Mouse (Mus musculus): ENCODE measurements around the gene Myo1c.

The Myo1c gene

DNA sequence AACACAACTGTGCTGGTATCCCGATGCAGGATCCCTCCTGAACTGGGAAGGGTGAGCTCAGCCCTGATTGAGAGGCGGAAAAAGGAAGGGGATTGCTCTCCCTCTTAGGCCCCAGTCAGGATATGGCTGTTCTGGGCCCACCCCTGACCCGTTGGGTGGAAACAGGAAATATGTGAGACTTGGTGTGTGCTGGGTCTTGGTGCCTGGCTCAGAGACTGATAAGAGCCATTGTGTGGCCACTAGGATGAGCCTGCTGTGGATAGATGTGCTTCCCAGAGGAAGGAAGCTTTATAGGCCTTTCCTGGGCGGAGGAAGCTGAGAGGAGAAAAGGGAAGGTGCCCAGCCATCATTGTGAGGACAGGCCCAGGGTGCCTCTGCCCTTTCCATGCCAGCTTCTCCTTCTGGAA lies 1.1 kb upstream of the Myo1c start:
- in situ Hi-C loops (cut with MseI, MboI): no loop called here

DNA sequence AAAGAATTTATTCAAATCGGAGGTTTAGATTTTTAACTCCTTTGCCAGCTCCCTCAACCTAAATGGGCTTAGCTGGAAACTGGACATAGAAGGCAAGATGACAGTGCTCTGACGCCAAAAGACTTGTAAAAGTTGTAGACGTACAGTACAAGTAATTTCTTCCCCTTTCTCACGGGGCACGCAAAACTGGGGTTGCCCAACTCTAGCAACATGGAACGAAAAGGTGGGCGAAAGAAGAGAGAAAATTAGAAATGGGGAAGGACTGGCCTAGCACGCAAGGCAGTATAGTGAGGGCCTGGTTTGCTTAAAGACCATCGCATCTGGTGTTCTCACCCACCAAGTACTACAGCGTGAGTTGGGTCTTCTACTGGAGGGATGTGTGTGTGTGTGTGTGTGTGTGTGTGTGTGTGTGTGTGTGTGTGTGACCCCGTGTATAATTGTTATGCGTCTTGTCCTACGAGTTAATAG lies 688 bp downstream of the Myo1c start:
- in situ Hi-C loops (cut with MseI, MboI): no loop called here

DNA sequence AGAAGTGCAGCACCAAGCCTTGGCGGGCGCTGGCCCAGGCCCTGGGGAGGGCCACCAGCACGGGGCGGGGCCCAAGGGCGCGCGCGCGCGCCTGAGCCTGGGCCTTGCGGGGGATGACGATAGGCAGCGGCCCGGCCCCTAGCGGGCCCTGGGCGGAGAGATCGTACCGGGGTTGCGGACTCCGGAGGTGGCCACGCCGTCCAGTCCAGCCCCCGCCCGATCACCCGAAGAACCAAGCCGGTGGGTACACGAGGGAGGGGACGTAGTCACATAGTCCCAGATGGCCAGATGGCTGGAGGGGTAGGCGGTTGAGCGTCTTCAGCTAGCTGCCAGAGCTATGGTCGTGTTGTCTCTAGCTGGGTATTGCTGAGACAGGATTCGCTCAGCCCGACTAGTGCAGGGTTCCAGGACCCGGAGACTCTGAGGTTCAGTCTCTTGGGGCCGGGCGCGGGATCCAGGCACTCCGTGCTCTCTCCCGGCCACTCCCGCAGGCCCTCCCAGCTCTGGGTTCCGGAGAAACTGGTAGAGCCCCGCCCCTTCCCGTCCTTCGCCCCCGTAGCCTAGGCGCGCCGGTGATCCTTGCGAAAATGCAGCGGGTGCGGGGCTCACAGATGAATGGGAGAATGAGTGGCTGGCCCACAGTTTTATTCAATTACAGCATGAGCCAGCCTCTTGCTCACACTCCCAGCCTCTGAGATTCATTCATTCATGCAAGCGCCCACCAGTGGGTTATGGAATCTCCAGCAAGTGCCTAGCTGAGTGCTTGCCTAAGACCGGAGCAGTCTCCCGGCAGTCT lies 1.3 kb downstream of the Myo1c start:
- in situ Hi-C loops (cut with MseI, MboI): no loop called here

DNA sequence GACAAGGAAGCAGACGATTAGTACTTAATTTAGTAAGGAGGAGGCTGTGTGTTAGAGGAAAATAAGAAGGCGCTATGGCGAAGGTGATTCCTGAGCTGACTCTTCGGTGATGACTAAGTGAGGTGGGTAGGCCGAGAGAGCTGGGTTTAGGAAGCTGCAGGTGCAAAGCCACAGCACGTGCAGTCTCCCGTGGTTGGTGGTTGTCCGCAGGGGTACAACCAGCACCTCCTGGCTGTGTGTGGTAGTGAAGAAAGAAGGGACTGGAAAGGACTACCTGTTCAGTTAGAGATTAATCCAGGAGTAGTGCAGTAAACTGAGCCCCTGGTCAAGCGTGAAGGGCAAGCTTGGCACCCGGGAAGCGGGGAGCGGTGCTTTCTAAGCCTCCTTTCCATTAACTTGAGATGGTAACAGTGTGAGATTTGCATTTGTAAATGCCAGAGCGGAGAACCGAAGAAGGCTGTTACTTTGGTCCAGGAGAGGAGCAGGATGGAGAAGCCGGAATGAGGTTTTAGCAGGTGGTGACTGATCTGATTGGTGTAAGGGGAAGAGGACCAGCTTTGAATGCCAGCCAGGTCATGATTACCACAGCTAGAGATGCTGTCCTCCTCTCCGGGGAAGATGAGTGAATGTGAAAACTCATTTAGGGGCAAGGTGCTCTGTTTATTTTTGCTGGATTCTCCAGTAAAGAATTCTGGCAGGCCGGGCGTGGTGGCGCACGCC lies 2.1 kb downstream of the Myo1c start:
- in situ Hi-C loops (cut with MseI, MboI): no loop called here

DNA sequence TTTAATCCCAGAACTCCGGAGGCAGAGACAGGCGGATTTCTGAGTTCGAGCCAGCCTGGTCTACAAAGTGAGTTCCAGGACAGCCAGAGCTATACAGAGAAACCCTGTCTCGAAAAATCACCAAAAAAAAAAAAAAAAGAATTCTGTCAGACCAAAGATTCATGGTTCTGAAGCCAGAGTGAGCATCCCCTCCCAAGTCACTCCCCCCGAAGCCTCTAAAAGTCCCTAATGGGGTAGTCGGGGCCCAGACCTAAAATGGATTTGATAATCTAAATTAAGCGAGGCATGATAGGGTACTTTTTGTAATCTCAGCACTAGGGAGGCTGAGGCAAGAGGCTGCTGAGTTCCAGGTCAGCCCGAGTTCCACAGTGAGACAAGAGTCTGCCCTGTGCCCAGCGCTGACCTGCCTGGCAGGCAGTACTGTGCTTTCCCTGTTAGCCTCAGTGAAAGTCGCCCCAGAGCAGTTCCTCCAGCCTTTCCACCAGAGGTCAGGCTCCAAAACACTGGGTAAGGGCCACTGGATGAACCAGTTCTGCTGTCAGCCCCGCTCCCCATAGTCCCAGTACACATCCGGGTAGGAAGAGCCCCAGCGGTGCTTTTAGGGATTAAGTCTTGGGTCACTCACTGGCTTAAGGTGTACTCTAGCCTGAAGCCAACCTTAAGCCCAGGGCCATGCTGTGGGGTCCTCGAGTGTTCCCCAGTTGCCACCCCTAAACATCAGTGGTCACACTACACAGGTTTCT lies 2.8 kb downstream of the Myo1c start:
- in situ Hi-C loops (cut with MseI, MboI): no loop called here

DNA sequence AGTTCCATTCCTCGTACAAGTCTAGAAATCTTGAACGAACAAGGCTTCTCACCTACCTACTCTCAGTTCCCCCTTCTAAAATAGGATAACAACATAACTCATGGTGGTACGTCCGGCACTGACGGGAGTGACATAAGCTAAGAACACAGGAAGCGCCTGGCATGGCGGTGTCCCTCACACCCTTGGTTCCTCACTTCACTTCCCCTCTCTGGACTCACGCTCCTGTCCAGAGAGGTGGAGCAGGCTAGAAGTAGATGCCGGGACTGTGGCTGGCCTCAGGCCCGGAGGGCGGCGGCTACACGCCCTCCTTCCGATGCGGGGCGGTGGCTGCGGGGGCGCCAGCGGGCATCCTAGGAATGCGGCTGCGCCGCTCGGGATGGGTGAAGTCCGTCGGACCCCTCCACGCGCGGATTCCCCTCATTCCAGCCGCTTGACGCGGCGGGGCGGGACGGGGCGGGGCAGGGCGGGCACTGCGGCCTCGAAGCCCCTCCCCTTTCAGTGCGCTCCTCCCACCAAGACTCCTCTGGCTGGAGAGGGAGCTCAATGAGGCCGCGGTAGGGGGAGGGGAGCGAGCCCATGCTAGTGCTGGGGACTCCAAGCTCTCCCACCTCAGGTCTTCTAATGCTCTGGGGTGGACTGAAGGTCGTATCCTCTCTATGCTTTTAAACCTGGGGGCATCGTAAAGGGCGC lies 3.6 kb downstream of the Myo1c start:
- in situ Hi-C loops (cut with MseI, MboI): no loop called here

DNA sequence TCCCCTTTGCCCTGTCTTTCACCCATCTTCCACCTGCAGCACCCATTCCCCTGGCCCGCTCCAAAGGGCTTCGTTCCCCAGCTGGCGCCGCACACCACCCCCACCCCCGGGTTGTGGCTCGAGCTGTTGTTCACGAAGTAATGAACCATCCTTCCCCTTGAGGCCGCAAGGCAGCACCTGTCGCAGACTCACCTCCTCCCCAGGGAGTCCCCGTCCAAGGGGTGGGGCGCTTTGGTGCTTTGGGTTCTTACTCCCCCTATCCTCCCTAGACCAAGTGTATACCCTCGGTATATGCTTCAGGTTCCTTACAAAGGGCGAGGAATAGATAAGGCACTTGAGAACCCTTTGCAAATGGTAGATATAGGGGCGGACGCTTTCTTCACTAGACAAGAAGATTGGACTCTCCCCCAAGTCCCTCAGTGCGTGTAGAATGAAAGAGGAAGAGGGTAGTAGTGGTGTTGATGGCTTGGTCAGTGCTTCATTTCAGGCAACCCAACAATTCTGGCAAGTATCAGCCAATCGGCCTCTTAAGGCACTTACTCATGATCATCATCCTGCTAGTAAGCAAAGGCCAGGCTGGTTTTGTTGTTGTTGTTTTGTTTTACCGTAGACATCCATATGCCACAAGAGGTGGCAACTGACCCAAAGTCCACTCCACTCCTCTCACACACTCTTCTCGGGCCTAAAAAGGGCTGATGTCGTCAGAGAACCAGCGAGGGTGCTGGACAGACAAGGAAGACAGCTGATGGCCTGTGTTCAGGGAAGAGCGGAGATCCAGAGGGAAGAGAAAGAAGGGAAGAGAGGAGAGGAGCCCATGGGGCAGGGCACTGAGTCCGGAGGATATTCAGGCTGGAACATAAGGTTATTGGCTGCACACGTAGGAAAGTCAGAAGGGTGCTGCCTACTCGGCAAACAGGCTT lies 4.4 kb downstream of the Myo1c start:
- in situ Hi-C loops (cut with MseI, MboI): no loop called here

DNA sequence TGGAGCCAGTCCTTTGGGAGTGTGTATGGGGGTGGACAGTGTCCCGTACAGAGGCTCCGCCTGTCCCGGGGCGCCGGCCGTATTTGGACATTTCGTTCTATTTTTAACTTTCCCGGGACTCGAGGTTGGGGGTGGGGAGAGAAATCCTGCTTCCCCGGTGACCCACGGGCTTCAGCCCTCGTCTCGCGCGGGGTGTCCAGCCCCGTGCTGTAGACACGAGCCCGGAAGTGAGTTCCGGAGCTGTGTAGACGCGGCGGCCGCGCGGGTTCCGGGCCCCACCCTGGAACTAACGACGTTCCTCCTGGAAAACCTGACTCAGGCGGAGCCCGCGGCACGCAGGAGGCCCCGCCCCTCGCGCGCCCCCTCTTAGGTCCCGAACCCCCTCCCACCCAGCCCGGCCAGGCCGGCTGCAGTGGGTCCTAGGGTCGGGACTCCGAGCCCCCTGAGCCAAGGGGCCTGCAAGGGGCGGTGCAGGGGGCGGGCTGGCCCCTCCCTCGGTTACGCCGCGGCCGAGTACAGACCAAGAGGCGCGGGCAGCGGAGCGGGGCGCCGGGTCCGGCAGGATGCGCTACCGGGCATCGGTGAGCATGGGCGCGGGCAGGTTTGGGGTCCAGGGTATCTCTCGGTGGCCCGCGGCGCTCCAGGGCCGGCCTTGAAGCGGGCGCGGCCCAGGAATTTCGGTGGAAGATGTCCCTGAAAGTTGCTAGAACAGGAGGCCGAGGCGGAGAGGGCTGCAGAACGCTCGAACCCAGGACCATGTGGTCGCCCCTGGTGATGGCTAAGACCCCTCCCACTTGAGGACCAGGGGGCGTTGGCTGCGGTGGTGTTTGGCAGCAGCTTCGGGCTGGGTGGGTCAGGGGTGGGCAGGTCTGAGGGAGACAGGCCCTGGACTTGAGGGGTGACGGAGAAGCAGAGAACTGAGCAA lies 5.6 kb downstream of the Myo1c start:
- in situ Hi-C loops (cut with MseI, MboI): no loop called here

DNA sequence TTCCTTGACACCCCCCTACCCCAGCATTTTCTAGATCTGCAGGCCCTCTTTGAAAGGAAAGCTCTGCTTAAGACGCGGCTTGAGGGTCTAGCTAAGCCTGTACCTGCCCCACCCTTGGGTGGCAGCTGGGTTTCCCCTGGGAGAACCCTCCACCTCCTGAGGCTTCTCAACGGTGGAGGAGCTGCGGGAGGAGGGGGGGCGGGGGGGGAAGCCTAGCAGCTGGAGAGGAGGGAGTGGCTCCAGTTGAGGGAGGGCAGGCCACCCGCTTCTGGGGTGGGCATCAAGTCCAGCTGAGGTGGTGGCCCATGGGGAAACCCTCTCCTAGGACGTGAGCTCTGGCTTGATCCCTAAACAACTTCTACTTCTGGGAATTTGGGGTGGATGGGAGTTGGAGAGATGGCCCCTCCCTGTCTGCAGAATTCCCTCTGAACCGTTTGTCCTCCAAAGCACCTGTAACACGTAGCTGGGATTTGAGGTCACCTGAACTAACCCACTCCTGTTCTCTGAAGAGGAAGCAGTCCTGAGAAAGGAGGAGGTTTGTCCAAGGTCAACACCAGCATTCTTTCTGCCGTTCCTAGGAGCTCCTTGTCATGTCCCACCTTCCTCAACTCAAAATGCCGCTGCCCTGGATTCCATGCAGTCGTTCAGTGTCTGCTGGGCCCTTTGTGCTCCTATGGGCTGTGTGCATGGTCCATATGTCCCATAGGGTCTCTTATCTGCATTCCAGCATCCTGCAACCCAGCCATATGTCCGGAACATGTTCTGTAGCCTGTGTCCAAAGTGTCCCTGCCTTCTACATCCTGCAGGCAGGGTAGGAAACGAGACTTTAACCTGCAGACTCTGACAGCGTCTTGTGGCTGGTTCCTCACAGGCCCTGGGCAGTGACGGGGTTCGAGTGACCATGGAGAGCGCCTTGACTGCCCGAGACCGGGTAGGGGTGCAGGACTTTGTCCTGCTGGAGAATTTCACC lies 6.6 kb downstream of the Myo1c start:
- in situ Hi-C loops (cut with MseI, MboI): no loop called here

DNA sequence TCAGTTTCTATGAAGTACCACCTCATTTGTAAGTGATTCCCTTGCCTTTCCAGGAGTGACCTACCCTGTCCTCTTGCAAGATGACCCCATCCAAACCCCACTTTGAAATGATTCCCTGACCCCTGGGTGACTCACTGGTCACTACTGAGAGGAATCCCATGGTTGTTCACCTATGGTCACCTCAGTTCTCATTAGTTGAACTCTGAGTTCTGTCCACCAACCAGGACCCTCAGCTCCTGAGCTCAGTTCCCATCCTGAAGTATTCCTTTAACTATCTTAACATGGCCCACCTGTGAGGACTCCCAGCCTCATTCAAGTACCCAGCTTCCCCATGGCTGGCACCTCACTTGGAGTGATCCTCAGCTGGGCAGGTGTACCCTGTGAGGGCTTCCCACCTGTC lies 7.5 kb downstream of the Myo1c start:
- in situ Hi-C loops (cut with MseI, MboI): no loop called here

DNA sequence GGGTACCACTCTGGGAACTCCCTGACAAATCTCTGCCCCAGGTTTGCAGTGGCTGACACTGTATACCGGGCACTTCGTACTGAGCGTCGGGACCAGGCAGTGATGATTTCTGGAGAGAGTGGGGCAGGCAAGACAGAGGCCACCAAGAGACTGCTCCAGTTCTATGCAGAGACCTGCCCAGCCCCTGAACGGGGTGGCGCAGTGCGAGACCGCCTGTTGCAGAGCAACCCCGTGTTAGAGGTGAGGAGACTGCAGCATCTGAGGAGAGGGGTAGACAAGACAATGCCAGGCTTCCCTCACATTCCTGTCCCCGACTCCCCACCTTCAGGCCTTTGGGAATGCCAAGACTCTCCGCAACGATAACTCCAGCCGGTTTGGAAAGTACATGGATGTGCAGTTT lies 8.0 kb downstream of the Myo1c start:
- in situ Hi-C loops (cut with MseI, MboI): no loop called here

DNA sequence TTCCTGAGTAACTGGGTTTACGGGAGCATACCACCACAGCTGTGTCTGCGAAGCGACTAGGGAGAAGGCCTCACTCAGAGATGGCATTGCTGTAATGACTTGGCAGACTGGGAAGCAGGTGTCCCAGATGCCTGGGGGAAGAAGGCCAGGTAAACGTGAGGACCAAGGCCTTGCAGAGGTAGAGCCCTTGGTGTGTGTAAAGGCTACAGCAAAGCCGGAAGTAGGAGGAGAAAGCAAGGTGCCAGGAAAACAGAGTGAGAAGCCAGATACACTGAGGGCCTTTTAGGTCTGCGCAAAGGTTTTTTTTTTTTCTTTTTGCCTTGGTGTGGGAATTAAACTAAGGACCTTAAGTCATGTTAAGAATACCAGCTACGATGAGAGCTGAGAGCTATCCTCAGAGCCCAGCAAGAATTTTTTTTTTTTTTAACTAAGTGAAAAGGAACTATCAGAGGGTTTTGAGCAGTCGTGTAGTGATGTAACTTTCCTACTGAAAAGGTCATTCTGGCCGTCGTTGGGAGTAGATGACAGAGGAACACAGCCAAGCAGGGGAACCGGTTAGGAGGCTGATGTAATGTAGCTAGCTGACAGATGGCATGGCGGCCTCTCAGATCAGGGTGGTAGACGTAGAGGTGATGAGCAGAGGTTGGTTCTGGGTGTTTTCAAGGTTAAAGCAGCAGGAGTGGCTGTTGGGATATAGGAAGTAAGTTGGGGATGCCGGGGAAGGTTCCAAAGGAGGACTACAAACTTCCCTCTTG lies 8.9 kb downstream of the Myo1c start:
- in situ Hi-C loops (cut with MseI, MboI): no loop called here

DNA sequence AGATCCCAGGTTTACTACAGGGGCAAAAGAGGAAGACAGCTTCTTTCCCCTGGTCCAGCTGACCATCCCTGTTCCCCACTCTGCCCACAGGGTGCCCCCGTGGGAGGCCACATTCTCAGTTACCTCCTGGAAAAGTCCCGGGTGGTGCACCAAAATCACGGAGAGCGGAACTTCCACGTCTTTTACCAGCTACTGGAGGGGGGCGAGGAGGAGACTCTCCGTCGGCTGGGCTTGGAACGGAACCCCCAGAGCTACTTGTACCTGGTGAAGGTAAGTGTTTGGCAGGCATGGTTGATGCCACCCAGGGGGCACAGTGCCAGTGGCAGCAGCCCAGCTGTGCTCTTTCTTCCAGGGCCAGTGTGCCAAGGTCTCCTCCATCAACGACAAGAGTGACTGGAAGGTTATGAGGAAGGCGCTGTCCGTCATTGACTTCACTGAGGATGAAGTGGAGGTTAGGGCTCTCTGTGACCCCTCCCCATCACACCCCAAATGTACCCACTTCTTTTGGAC lies 9.8 kb downstream of the Myo1c start:
- in situ Hi-C loops (cut with MseI, MboI): no loop called here

DNA sequence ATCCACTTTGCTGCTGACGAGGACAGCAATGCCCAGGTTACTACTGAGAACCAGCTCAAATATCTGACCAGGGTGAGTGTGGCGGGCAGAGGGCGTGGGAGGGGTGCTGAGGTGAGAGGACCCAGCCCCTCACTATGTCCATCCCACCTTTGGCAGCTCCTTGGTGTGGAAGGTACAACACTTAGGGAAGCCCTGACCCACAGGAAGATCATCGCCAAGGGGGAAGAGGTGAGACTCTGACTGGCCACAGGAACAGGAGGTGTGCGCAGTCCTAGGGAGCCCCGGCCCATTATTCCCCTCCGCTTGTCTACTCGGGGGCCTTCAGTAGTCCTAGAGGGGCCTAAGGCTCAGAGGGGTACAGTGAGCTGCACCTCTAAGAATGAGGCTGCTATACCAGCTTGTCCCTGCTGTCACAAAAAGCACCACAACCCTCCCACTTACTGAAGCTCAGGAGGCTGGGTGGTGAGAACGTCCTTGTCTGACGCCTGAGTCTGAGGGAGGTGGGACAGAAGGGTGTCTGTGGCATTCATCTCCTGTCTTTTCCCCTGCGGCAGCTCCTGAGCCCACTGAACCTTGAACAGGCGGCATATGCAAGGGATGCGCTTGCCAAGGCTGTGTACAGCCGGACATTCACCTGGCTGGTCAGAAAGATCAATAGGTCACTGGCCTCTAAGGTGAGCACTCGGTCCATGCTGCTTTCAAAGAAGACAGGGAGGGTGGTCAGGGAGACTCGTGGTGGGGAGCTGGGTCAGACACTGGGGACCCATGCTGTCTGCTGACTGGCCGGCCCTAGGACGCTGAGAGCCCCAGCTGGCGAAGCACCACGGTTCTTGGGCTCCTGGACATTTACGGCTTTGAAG lies 10.9 kb downstream of the Myo1c start:
- in situ Hi-C loops (cut with MseI, MboI): no loop called here

DNA sequence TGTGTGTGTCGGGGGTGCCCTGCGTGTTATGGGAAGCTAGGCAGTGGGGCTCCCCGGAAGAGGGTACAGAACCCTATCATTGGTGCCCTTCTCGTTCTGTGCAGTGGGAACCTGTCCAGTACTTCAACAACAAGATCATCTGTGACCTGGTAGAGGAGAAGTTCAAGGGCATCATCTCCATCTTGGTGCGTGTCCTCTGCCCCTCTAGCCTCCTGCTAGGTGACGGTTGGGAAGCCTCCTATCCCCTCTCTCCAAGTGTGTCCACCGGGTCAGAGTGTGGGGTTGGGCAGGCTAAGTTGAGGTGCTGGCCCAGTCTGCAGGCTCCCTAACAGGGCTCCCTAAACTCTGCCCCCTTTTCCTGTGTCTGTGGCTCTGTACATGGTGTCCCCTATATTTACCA lies 11.8 kb downstream of the Myo1c start:
- in situ Hi-C loops (cut with MseI, MboI): no loop called here

DNA sequence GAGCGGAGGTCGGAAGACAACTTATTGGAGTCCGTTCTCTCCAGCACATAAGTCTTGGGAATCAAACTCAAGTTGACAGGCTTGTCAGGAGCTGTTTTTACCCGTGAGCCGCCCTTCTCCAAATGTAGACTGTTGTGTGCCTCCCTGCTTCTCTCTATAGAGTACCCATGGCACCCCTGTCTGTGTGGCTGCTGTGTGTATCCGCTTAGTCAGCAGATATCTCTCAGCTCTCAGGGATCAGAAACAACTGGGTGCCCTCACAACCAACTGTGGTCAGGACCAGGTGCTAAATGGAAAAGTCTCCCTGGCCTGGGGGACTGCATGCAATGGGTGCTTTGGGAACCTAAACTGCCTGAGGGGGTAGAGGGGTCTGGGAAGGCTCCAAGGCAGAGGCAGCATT lies 16.0 kb downstream of the Myo1c start:
- in situ Hi-C loops (cut with MseI, MboI): no loop called here

DNA sequence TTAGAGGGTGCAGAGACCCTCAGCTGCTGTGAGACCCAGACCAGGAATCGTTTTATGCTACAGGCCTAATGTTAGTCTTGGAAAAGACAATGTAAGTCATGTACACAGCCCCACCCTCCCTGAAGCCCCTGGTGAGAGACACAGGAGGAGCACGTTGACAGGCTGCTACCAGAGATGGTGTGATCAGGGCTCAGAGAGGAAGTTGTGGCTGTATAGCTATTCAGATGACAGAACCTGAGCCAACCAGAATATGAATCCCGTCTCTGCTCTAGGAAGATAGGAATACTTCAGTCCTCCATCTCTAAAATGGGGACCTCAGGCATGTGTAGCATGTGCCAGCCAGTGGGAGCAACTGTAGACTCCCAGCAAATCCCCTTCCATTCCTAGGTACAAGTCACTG lies 18.3 kb downstream of the Myo1c start:
- in situ Hi-C loops (cut with MseI, MboI): no loop called here
